Mouse (Mus musculus) gastrocnemius, postnatal 4 days (tissue): ENCODE results near the gene Slc13a2. TPM values are rescaled to one million over a fixed set of nuclear protein-coding genes. Genes with fewer than 3 reads are reported as not detected.
A peak's percentile ranks its signal among the peaks of the same experiment; 100 is the strongest.

Experiments
- DNase-seq, 2 experiments: peaks; one replicate each; pipeline ENCODE4 v3.0.0; 2021 to 2022; ENCODE audit warnings: low spot score in 2 of 2, mixed read lengths in 2 of 2
- total RNA-seq, 2 experiments: library from RNA; stranded (reverse); gene quantifications; 2 replicates each; pipeline ENCODE4 v1.2.3; 2021

The Slc13a2 gene
- total RNA-seq, 2 experiments from 2014 or later: not detected

- DNase-seq: no peak
Observed at GRCm38 (mm10) chr11:78358330-78359007, 63.5 kb downstream of the Slc13a2 start.

- peak in 1 of 2 experiments; percentile 67 for DNase-seq
Observed at GRCm38 (mm10) chr11:78355471-78356238, 66.4 kb downstream of the Slc13a2 start.

GRCm38 (mm10) chr11:78354905-78355304 is 67.1 kb downstream of the Slc13a2 start:
- DNase-seq: no peak

- no peak for DNase-seq
Observed at GRCm38 (mm10) chr11:78353081-78353480, 68.9 kb downstream of the Slc13a2 start.

GRCm38 (mm10) chr11:78349441-78350358 is 72.3 kb downstream of the Slc13a2 start:
- no peak for DNase-seq

- no peak for DNase-seq
Observed at GRCm38 (mm10) chr11:78348474-78348873, 73.5 kb downstream of the Slc13a2 start.

- DNase-seq: no peak
Observed at GRCm38 (mm10) chr11:78347908-78348307, 74.1 kb downstream of the Slc13a2 start.

Other genes with a start within 250 kb of the Slc13a2 start
- gene Nek8, start 245.5 kb downstream of the Slc13a2 start, total RNA-seq: 1 to 10 TPM; 6.6 to 7.5 TPM
- 10 to 100 TPM; 12.6 to 16.0 TPM for gene Tlcd1, start 245.5 kb downstream of the Slc13a2 start, total RNA-seq
- gene Rpl23a, start 238.6 kb downstream of the Slc13a2 start, total RNA-seq: 1,000 to 10,000 TPM; 1,488 to 1,617 TPM
- 10 to 100 TPM; 43.9 to 45.7 TPM for gene Rab34, start 233.8 kb downstream of the Slc13a2 start, total RNA-seq
- gene Proca1, start 228.8 kb downstream of the Slc13a2 start, total RNA-seq: 1 to 10 TPM; 1.9 to 2.4 TPM
- 10 to 100 TPM; 59.4 to 64.3 TPM for gene Sdf2, start 176.5 kb downstream of the Slc13a2 start, total RNA-seq
- 10 to 100 TPM; 45.1 to 49.0 TPM for gene Supt6, start 176.2 kb downstream of the Slc13a2 start, total RNA-seq
- 100 to 1,000 TPM; 104 to 108 TPM for gene 2610507B11Rik, start 160.5 kb downstream of the Slc13a2 start, total RNA-seq
- gene BC030499, start 131.4 kb downstream of the Slc13a2 start, total RNA-seq: 1 to 10 TPM in 1 of 2 experiments, under 1 TPM in 1; 0.47 to 1.3 TPM
- 10 to 100 TPM; 14.6 to 16.1 TPM for gene Spag5, start 120.7 kb downstream of the Slc13a2 start, total RNA-seq
- gene Aldoc, start 99.2 kb downstream of the Slc13a2 start, total RNA-seq: 1 to 10 TPM; 1.4 to 2.2 TPM
- 10 to 100 TPM; 30.5 to 33.2 TPM for gene Pigs, start 93.8 kb downstream of the Slc13a2 start, total RNA-seq
- gene Unc119, start 78.7 kb downstream of the Slc13a2 start, total RNA-seq: 10 to 100 TPM; 20.4 to 26.7 TPM
- gene Foxn1, start 35.7 kb downstream of the Slc13a2 start, total RNA-seq: not detected
- 1 to 10 TPM; 2.7 to 4.9 TPM for gene Slc46a1, start 43.5 kb upstream of the Slc13a2 start, total RNA-seq
- 1 to 10 TPM in 1 of 2 experiments, under 1 TPM in 1; 0.93 to 1.2 TPM for gene Sarm1, start 75.5 kb upstream of the Slc13a2 start, total RNA-seq
- 10 to 100 TPM; 23.8 to 27.4 TPM for gene Vtn, start 76.9 kb upstream of the Slc13a2 start, total RNA-seq
- not detected for gene Sebox, start 81.2 kb upstream of the Slc13a2 start, total RNA-seq
- 10 to 100 TPM; 12.6 to 14.7 TPM for gene Tmem199, start 90.0 kb upstream of the Slc13a2 start, total RNA-seq
- 100 to 1,000 TPM in 1 of 2 experiments, 10 to 100 TPM in 1; 96.8 to 114 TPM for gene Poldip2, start 90.0 kb upstream of the Slc13a2 start, total RNA-seq
- gene Tnfaip1, start 114.1 kb upstream of the Slc13a2 start, total RNA-seq: 10 to 100 TPM; 51.7 to 52.8 TPM
- 10 to 100 TPM; 47.1 to 50.2 TPM for gene Ift20, start 114.1 kb upstream of the Slc13a2 start, total RNA-seq
- 10 to 100 TPM; 21.8 to 22.4 TPM for gene Tmem97, start 128.6 kb upstream of the Slc13a2 start, total RNA-seq